In genomic region chr1:24661551-24661950, GRCm38 (mm10) we compare ENCODE assay signal across 10 mouse cellular contexts. TPM values are rescaled to one million over a fixed set of nuclear protein-coding genes. Genes with fewer than 3 reads are reported as not detected.
DNase-seq lines count a peak whose midpoint lies in the region.
"Had no signal": no experiment of that assay in that cellular context is flagged by ENCODE, and none has a peak within 500 bp of the region (broad histone marks: within the 10 kb centered on the region; RNA-seq: fewer than 3 reads in every experiment).

No protein-coding gene starts in this region.

- intact Hi-C loops in left cerebral cortex, postnatal 4 days (cut with DNase I): no loop called here

- DNase-seq in cerebellum, adult 11 months: peak; percentile 89
- DNase-seq in cerebellum, postnatal 36 days: peak; percentile 91 to 95
- peak; percentile 72 to 81 for DNase-seq in layer of hippocampus, postnatal 10 days (ENCODE audit: low spot score in 2 of 2)
- DNase-seq in left cerebral cortex, postnatal 4 days: peak; percentile 14
- no peak for DNase-seq in thymus, postnatal 14 days
- DNase-seq in gastrocnemius, adult 18-20 months (ENCODE audit: low spot score): no peak
- no peak for DNase-seq in embryo, embryonic 9.5 days (ENCODE audit: extremely low spot score)
- no peak for DNase-seq in spleen, postnatal 14 days (ENCODE audit: low spot score in 2 of 2)
- DNase-seq: B cell, adult 2 months; lung, postnatal 4 days had no signal

RNA-seq across cellular contexts. Expression of gene Lmbrd1, which starts 16.9 kb away (rescaled TPM):
- 10 to 100 TPM; 82.0 to 84.3 TPM for total RNA-seq in layer of hippocampus, postnatal 10 days (2021)
- total RNA-seq in left cerebral cortex, postnatal 4 days (2021): 10 to 100 TPM; 59.4 to 64.5 TPM
- total RNA-seq in gastrocnemius, adult 18-20 months (2021): 10 to 100 TPM; 30.3 to 32.1 TPM

Comparison
In these comparisons a context has a peak if more than half of its experiments do, and no peak if none do; other contexts are left out.
1. DNase-seq: peak in cerebellum, adult 11 months (single experiment), cerebellum, postnatal 36 days (2 of 2), layer of hippocampus, postnatal 10 days (2 of 2) and left cerebral cortex, postnatal 4 days (single experiment); none in thymus, postnatal 14 days (single experiment), gastrocnemius, adult 18-20 months (single experiment), embryo, embryonic 9.5 days (single experiment) and spleen, postnatal 14 days (0 of 2).